Mouse (Mus musculus) yolk sac, embryonic 10.5 days (tissue): Measurements from ENCODE around the gene Mnx1.
A peak's percentile ranks its signal among the peaks of the same experiment; 100 is the strongest.
"Not testable (repeated sequence)": the region's sequence is repeated elsewhere in the genome, so short reads cannot be mapped to it uniquely, and the experiment has no call there.

Experiments used
- DNase-seq: peaks from one replicate; pipeline ENCODE4 v3.0.0-alpha.2; 2017; ENCODE audit warnings: low spot score

Gene Mnx1

GRCm38 (mm10) chr5:29468351-29469065 is 9.8 kb downstream of the Mnx1 start:
- no peak for DNase-seq

- peak; percentile 40 for DNase-seq
Observed at GRCm38 (mm10) chr5:29467489-29468350, 10.6 kb downstream of the Mnx1 start.

GRCm38 (mm10) chr5:29462943-29463686 is 15.2 kb downstream of the Mnx1 start:
- no peak for DNase-seq

GRCm38 (mm10) chr5:29456895-29457656 is 21.2 kb downstream of the Mnx1 start:
- no peak for DNase-seq

- no peak for DNase-seq
Observed at GRCm38 (mm10) chr5:29452352-29452751, 25.9 kb downstream of the Mnx1 start.

- no peak for DNase-seq
Observed at GRCm38 (mm10) chr5:29445275-29445674, 33.0 kb downstream of the Mnx1 start.

DNA sequence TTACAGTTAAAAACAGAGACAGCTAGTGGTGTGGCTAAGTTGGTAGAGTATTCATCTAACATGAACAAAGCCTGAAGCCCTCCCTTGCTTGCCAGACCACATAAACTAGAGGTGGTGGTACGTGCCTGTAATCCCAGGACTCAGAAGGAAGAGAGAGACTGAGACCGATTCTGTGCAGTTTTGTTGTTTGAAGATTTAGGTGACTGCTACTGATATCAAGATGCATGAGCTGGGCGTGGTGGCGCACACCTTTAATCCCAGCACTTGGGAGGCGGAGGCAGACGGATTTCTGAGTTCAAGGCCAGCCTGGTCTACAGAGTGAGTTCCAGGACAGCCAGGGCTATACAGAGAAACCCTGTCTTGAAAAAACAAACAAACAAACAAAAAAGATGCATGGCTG is 41.5 kb downstream of the Mnx1 start:
- DNase-seq, result not testable (repeated sequence)

GRCm38 (mm10) chr5:29435491-29435890 is 42.8 kb downstream of the Mnx1 start:
- DNase-seq, result peak; percentile 6

GRCm38 (mm10) chr5:29434872-29435358 is 43.4 kb downstream of the Mnx1 start:
- DNase-seq, result no peak

- DNase-seq, result peak; percentile 91
Observed at GRCm38 (mm10) chr5:29434228-29434871, 43.9 kb downstream of the Mnx1 start, which contains the start of gene Nom1. Gene Nom1 (plus strand): TSS chr5:29434664.

GRCm38 (mm10) chr5:29423330-29423729 is 54.9 kb downstream of the Mnx1 start:
- not testable (repeated sequence) for DNase-seq
